Mouse (Mus musculus) effector memory CD4-positive, alpha-beta T cell, adult 5 months (primary cell): Measurements from ENCODE around the gene Aurka. TPM values are rescaled to one million over a fixed set of nuclear protein-coding genes. Genes with fewer than 3 reads are reported as not detected.

Source experiments
- polyA plus RNA-seq: library from polyadenylated mRNA; unstranded; fragments of 100-300 nt; shearing (Covaris generic); gene quantifications from one replicate; pipeline ENCODE4 v1.2.1, GENCODE M21; 2017

Gene Aurka
- 2.5 TPM for polyA plus RNA-seq

GRCm38 (mm10) chr2:172370411-172371223 lies at the start of gene Aurka, which contains the start of gene Cstf1:
TSS of gene Aurka (minus strand) at chr2:172370535.
TSS of gene Cstf1 (plus strand) at chr2:172370681.

DNA sequence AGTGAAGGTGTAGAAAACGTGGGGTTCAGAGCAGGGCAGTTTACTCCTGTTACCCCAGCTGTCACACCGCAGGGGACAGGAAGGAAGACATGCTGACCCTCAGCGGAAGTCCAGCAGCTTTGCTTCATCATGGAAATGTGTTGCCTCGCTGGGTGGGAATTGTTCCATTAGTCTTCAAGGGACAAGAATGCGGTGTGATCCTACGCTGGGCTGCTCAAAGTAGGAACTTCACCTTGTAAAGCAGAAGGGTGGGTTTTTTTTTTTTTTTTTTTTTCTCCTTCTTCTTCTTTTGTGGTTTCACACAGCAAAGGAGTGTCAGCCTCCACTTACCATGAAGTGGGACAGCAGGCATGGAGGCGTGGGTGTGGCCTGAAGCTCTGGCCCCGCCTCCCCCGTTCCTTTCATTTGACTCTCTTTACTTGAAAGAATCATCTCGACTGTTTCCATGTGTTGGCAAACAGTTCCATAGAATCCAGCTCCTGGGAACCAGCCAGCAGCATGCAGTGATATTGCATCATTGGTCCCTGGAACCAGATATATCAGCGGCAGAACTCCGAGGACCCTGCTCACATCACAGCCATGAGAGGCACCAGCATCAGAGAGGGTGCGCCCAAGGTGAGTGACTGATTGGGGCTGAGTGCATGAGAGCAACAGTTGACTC lies 23.2 kb upstream of the Aurka start, which contains the start of gene Cass4:
Gene Cass4 (plus strand): TSS at position 404 of the 661 bp plus-strand sequence.

DNA sequence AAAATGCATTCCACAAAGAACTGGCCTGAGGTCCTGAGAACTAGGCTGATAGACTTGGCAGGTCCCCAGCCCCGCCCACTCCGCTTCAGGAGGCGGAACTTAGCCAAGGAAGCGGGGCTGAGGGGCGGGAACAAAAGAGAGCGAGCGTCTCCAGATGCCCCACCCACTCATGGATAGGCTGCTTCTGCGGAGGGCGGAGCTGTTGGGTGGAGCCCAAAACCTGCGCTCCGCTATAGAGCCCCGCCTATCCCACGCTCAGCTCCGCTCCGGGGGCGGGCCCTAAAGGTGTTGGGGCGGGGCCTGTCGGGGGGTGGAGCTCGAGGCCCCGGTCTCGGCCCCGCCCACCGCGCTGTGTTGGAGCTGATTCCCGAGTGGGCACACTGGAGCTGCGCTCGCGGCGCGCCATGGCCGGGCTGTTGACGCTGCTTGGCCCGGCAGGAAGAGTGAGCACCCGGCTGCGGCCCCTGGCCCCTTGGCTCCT lies 25.0 kb downstream of the Aurka start, which contains the start of gene Fam210b:
Gene Fam210b (plus strand): TSS at position 308 of the 481 bp plus-strand sequence.

Other genes with a start within 250 kb of the Aurka start
- not detected for gene Mc3r, start 122.0 kb downstream of the Aurka start, polyA plus RNA-seq
- 11.4 TPM for gene Fam210b, start 25.0 kb downstream of the Aurka start, polyA plus RNA-seq
- gene Cstf1, start 146 bp upstream of the Aurka start, polyA plus RNA-seq, result 13.1 TPM
- gene Cass4, start 23.3 kb upstream of the Aurka start, polyA plus RNA-seq, result 2.2 TPM
- gene Rtf2, start 70.0 kb upstream of the Aurka start, polyA plus RNA-seq, result 69.9 TPM
- 3.5 TPM for gene Gcnt7, start 88.1 kb upstream of the Aurka start, polyA plus RNA-seq
- not detected for gene Fam209, start 102.0 kb upstream of the Aurka start, polyA plus RNA-seq
- gene Tfap2c, start 179.1 kb upstream of the Aurka start, polyA plus RNA-seq, result not detected